Mouse (Mus musculus): Measurements from ENCODE around the gene Zdhhc3.

Gene Zdhhc3

DNA sequence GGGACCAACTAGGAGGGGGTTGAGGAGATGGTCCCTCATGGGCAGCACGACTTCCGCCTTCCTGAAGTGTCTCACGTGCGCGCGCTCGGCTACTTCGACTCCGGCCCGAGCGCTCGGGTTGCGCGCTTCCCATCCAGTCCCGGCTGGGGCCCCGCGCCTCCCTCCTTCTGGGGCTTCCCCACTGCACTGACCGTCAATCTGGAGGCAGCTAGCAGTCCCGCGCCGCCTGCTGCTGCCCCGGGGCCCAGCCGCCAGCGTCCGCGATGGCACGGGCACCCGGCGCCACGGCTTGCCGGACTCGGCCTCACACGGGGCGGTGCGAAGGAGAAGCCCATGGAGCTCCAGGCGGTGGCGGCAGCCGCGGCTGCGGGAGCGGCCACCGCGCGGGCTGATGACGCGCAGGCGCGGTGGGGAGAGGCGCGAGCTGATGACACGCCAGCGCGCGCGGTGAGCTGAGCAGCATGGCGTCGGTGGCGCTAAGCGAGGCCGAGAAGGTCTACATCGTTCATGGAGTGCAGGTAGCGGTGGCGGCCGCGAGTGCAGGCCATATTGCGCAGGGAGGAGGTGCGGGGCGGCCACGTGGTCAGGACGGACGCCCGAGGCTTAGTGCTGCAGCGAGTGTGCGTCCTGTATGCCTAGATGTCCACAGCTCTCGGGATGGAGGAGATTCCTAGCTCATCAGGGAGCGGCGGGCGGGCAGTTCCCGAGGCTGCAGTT is at the start of gene Zdhhc3, which contains the start of gene Exosc7:
Gene Zdhhc3 (minus strand): TSS at position 401 of the 717 bp plus-strand sequence.
Gene Exosc7 (plus strand): TSS at position 411 of the 717 bp plus-strand sequence.
- peak; percentile 82 for DNase-seq (ENCODE audit: low read depth)

DNA sequence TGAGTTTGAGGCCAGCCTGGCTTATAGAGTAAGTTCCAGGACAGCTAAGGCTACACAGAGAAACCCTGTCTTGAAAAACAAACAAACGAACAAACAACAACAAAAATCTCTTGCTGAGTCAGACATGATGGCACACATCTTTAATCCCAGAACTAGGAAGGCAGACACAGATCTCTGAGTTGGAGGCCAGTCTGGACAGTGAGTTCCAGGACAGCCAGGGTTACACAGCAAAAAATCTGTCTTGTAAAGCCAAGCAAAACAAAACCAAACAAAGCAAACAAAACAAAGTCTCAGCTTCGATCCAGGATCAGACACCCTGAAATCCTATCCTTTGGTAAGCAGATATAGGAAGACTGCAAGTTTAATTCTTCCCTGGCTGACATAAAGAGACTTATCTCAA is 48.8 kb upstream of the Zdhhc3 start:
- DNase-seq (ENCODE audit: low read depth), result no peak

DNA sequence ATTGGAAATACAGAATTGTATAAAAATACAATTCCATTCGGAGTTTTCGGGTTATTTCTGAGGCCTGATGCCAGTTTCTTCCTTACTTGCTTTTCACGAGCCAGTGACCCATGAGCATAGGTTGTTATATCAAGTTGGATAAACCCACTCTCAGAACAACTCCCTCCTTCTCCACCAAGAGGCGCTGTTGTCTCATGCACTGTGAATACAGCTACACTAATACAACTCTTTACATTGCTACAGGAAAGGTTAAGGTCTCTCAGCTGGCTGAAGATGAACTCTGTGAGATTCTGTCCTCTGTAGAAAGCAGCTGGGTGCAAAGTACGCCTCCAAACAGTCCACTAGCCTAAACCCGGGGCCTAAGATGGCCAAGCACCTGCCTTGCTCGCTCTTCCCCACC is 46.3 kb upstream of the Zdhhc3 start:
- peak; percentile 88 for DNase-seq (ENCODE audit: low read depth)

- peak; percentile 66 for DNase-seq (ENCODE audit: low read depth)
Measured at GRCm38 (mm10) chr9:123158125-123158836, 45.3 kb upstream of the Zdhhc3 start.

DNA sequence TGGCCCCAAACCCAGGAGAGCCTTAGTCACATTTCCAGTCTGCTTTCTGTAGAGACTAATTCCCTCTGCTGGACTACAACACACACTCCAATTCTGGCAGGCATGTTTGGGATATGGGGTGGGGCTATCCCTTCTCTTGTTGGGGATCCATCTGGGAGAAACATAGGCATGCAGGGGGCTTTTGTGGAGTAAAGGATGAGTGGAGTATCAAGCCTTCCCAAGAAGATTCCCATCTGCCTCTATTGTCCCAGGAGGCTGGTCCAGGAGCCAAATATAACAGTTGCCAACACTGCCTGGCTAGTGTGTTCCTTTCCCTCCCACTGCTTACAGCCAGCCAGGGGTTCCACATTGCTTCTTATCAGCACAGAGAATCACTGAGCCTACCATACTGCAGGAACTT is 44.7 kb upstream of the Zdhhc3 start:
- no peak for DNase-seq (ENCODE audit: low read depth)

- DNase-seq (ENCODE audit: low read depth), result no peak
Measured at GRCm38 (mm10) chr9:123156910-123157361, 43.9 kb upstream of the Zdhhc3 start.

DNA sequence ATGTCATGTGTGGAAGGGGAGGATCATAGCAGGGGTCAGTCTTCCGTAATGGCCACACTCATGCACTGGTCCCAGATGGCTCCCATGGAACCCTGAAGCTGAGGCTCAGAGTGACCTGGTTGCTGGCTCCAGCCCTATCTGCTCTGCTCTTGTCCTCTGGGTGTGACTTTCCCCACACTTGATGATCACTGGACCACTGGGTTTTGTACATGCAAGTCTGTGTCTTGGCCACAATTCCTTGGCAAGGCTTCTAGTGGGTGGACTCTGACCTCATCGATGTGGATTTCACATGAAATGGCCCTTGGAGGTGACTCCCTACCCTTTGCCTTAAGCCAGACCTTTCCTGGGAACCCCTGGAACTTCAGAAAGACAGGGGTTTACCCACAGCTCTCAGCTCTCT is 40.1 kb upstream of the Zdhhc3 start:
- DNase-seq (ENCODE audit: low read depth), result no peak

DNA sequence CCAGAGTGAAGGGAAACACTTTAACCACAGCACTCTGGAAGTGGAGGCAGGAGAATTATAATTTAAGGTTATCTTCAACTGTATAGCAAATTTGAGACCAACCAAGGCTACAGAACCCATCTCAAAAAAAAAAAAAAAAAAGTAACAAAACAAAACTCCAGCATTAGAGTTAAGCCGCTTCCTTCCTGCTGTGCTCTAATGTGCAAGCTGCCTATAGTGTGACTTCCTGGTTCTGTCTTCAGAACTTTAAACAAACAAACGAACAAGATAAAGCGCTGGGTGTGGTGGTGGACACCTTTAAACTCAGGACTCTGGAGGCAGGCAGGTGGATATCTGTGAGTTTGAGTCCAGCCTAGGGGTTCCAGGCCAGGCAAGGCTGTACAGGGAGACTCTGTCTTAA is 39.0 kb upstream of the Zdhhc3 start:
- peak; percentile 49 for DNase-seq (ENCODE audit: low read depth)

DNA sequence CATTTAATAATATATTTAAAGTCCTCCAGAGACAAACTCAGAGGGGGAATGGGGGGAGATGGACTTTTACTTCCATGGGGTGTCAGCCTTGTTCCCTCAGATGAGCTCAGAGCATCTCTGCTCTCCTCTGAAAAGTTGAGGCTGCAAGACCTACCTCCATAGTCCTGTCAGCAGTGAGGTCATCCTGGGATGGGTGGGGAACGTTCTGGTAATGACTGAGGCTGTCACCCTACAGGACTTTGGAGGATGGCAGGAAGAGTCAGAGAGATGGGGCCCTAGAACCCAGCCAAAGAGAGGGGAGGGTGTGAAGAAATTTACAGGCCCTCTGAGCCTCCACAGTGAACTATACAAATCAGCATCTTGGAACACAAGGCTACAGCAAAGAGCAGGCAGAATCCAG is 38.6 kb upstream of the Zdhhc3 start:
- no peak for DNase-seq (ENCODE audit: low read depth)

GRCm38 (mm10) chr9:123150241-123151020 is 37.4 kb upstream of the Zdhhc3 start, which contains the start of gene Clec3b:
Clec3b (plus strand) TSS chr9:123150946.
- no peak for DNase-seq (ENCODE audit: low read depth)

- DNase-seq (ENCODE audit: low read depth), result no peak
Measured at GRCm38 (mm10) chr9:123148430-123148829, 35.4 kb upstream of the Zdhhc3 start.

DNA sequence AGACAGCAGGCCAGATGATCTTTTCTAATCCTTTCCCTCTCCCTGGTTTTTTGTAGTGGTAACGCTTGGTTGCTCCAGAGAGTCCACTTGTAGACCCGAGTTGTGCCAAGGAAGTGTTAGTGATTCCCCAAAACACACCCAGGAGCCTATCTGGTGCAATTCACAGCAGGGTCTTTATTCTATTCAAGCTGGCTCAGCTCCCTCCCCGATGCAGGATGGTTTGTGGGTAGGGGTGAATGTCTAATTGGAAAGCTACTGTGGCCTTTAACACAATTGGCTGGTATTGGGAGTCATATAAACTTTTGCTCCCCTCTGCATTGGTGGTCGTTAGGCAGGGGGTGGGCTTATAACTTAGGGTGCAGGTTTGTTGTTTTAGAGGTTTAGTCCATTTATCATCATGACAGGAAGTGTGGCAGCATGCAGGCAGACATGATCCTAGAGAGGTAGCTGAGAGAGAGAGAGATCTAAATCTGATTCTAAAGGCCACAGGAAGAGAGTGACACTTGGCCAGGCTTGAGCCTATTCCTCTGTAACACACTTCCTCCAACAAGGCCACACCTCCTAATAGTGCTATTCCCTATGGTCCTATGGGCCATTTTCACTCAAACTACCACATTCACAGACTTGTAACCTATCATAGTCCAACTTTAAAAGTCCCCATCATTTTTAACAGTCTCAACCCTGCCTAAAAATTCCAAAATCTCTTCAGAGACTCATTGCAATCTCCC is 27.0 kb upstream of the Zdhhc3 start:
- DNase-seq (ENCODE audit: low read depth), result peak; percentile 39

- no peak for DNase-seq (ENCODE audit: low read depth)
Measured at GRCm38 (mm10) chr9:123138891-123139474, 26.0 kb upstream of the Zdhhc3 start.

DNA sequence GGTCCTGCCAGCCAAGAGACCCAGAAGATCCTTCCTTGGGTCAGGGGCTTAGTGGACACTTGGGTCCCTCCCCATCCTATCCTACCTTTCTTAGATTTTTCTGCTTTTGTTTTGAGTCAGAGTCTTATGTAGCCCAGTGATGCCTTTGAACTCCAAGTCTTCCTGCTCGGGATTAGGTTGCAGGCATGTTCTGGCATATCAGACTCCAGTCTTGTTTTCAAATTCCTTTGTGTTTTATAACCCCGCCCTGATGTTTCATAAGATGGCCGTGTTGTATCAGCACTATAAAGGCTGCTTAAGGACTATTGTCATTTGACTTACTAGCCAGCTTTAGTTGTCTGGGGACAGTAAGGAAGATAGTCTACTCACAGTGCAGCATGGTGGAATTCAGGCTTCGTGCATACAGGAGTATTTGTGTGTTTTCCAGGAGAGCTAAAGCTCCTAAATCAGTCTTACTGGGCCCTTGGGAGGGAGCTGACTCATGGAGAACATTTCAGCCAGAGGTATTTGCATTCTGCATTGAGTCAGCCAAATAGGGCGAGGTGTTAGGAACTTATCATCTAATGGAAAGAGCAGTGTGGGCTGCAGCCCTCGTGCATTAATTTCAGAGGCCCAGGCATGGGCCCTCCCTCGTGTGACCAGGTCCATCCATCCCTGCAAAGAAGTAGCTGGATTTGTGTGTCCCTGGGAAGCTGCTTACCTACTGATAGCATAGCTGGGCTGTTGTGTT is 24.1 kb upstream of the Zdhhc3 start:
- DNase-seq (ENCODE audit: low read depth), result no peak

DNA sequence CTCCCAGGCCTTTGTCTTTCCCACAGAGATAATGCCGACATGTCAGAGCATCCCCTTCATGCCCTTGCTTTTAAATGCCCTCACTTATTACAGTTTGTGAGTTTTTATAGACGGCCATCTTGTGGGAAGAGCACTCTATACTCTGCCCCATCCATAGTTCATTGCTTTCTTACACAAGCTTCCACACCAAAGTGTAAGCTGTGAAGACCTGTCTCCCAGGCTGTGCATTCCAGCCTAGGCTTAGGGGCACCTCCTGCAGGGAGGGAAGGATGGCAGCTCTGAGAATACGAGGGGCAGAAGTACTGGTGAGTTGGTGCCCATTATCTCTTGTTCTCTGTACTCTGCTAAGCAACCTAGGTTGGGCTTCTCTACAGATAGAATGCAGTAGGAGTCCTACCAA is 20.0 kb upstream of the Zdhhc3 start:
- no peak for DNase-seq (ENCODE audit: low read depth)

DNA sequence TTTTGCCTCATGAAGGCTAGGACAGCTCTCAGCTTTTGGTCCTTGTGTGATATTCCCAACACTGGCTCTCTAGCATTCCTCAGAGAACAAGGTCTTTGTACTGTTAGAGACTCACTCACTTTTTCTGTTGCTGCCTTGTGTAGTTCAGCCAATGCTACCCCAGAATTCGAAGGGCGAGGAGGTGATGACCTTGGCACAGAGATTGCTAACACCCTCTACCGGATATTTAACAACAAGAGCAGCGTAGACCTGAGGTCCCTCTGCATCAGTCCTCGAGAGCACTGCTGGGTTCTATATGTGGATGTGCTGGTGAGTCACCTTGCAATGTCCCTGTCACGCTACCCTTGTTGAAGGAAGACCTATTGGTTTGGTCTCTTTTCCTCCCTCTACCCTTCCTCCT is 14.7 kb upstream of the Zdhhc3 start:
- DNase-seq (ENCODE audit: low read depth), result no peak

DNA sequence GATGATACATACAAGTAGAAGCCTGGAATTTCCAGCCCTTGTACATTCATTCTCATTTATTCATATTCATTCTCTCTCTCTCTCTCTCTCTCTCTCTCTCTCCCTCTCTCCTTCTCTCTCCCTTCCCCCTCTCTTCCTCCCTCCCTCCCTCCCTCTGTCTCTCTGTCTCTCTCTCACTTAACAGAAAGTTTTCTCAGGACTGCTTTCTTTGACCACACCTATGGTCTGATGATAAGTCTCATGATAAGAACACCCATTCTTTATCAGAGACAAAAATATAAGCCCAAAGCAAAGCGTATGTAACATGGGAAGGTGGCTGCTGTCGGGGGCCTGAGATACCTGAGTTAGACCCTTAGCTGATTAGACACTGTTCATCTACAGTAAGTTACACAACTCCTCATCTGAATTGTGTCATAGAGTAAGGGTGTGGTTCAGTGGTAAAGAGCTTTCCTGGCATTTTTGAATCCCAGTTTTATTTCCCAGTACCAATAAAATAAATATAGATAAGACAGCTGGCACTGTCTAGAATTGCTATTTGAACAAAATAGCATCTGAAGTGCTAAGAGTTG is 11.5 kb upstream of the Zdhhc3 start:
- no peak for DNase-seq (ENCODE audit: low read depth)

DNA sequence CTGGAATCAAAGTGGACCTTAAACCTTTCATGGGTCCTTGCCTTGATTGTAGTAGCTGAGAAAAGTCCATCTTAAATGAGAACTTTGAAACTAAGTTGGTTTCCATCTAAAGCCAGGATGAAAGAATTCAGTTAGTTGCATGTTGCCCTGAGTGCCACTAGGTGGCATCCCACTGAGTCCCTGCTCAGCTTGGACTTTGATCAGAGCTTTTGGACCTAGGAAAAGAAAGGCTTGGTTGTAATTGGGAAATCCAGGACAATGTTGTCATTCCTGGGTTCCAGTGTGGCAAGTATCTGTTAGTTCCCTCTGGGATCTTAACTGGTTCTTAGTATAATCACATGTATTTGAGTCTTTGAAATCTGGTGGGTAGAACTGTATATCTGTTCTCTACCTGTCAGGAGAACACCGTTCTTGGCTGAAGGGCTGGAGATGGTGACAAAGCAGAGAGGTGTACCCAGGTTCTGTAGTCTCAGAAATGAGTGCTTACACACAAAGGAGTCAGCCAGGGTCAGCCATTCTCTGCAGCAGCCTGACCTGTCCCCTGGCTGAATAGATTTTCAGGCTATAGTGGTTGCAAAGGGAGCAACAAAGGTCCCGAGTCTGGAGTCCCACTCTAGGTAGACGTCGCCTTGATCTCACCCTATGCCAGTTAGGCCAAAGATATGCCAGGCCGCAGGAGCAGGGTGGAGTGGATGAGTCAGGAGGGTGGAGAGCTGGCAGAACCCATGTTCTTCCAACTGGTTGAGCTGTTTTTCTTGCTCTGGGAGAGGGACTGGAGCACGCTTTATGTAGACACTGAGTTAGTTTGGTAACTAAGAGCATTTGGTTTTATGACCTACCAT is 10.8 kb upstream of the Zdhhc3 start:
- peak; percentile 40 for DNase-seq (ENCODE audit: low read depth)

DNA sequence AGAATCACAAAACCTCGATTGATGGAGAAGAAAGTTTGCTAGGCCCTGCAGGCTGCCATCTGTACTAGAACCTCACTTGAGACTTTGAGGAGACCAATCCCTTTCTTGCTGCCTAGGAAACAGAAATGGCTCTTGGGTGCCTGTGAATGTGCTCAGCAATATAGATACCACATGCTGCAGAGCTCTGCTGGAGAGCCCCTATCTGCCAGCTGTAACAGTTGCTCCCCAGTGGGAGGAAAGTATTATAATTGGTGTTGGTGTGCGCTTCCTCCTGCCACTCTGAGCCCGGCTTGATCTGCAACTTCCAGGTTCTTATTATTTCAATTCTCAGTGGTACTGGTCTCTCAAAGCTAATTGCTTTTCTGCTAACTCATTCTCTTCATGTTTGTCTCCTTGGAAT is 10.0 kb upstream of the Zdhhc3 start:
- DNase-seq (ENCODE audit: low read depth), result no peak

DNA sequence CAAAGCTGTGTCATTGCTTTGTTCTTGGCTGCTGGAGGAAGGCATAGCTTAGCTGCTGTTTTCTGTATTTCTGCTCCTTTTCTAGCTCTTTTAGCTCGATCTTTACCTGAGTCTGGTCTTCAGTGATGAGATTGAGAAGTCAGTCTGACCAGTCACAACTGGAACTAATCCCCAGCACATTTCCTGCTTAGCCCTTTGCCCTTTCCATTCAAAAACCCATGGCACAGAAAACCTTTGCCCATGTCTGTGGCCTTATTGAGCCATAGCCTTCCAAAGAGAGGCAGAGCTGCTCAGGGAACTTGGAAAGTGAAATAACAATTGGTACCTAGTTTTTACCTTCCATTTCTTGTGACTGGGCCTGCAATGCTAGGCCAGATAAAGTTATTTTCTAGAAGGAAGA is 2.6 kb upstream of the Zdhhc3 start:
- no peak for DNase-seq (ENCODE audit: low read depth)

Data from 416B (cell line).